Mouse (Mus musculus): ENCODE data around the gene Gm9745.
"Not testable (repeated sequence)": the region's sequence is repeated elsewhere in the genome, so short reads cannot be mapped to it uniquely, and the experiment has no call there.

- not testable (repeated sequence) for TF ChIP-seq CTCF, POLR2A (IDR thresholded peaks at IDR 0.05; ENCODE audit: extremely low read depth, insufficient read depth, low read length)
Observed at GRCm38 (mm10) chr13:8948131-8948530, at the start of gene Gm9745.
